Mouse (Mus musculus) embryo, embryonic 9.5 days (tissue): ENCODE measurements around the gene Sptbn1.
A peak's percentile ranks its signal among the peaks of the same experiment; 100 is the strongest.

Source experiments
- DNase-seq: peaks from one replicate; pipeline ENCODE4 v3.0.0-alpha.2; 2017; ENCODE audit errors: extremely low spot score

Sptbn1 gene

GRCm38 (mm10) chr11:30126840-30127239 is 141.1 kb downstream of the Sptbn1 start:
- no peak for DNase-seq

- DNase-seq: no peak
These were observed 149.9 kb downstream of the Sptbn1 start for GRCm38 (mm10) chr11:30118038-30118437.

GRCm38 (mm10) chr11:30113631-30114030 is 154.3 kb downstream of the Sptbn1 start:
- no peak for DNase-seq

- DNase-seq: no peak
These were observed 157.3 kb downstream of the Sptbn1 start for GRCm38 (mm10) chr11:30110634-30111033.

GRCm38 (mm10) chr11:30104177-30104576 is 163.8 kb downstream of the Sptbn1 start:
- no peak for DNase-seq

GRCm38 (mm10) chr11:30102594-30102993 is 165.4 kb downstream of the Sptbn1 start:
- no peak for DNase-seq

GRCm38 (mm10) chr11:30101796-30102195 is 166.2 kb downstream of the Sptbn1 start:
- no peak for DNase-seq

GRCm38 (mm10) chr11:30101162-30101561 is 166.8 kb downstream of the Sptbn1 start:
- DNase-seq: no peak

GRCm38 (mm10) chr11:30099916-30100315 is 168.1 kb downstream of the Sptbn1 start:
- DNase-seq: no peak

- no peak for DNase-seq
These were observed 172.7 kb downstream of the Sptbn1 start for GRCm38 (mm10) chr11:30095212-30095773.

- DNase-seq: no peak
These were observed 176.1 kb downstream of the Sptbn1 start for GRCm38 (mm10) chr11:30091892-30092291.

- DNase-seq: peak; percentile 19
These were observed 182.9 kb downstream of the Sptbn1 start for GRCm38 (mm10) chr11:30085114-30085513.

- peak; percentile 16 for DNase-seq
These were observed 210.7 kb downstream of the Sptbn1 start for GRCm38 (mm10) chr11:30057299-30057698.
